Mouse (Mus musculus) G1E (cell line): ENCODE results near the gene Rtn4rl2. TPM values are rescaled to one million over a fixed set of nuclear protein-coding genes. Genes with fewer than 3 reads are reported as not detected.

ENCODE experiments used
- ATAC-seq: 2 replicates; pipeline ENCODE4 v1.8.0; 2016; ENCODE audit warnings: mild to moderate bottlenecking; ENCODE audit not compliant: insufficient number of reproducible peaks, poor library complexity, low FRiP score, severe bottlenecking; ENCODE audit errors: extremely low read depth
- DNase-seq: peaks from one replicate; pipeline ENCODE4 v3.0.0; 2012; ENCODE audit warnings: low spot score
- H3K27me3 ChIP-seq: 2 replicates; pipeline ENCODE4 v1.6.1; 2012; ENCODE audit warnings: mild to moderate bottlenecking, low read length, inconsistent platforms; ENCODE audit not compliant: insufficient read depth
- H3K36me3 ChIP-seq: replicated peaks from 2 replicates; pipeline ENCODE3; 2012; ENCODE audit warnings: mild to moderate bottlenecking, inconsistent platforms
- H3K4me1 ChIP-seq: 2 replicates; pipeline ENCODE4 v1.6.1; 2012; ENCODE audit warnings: low read depth, low read length, inconsistent platforms, mixed read lengths; ENCODE audit not compliant: insufficient read depth
- H3K4me3 ChIP-seq: 2 replicates; pipeline ENCODE4 v1.5.1; 2012; ENCODE audit warnings: low read depth, mild to moderate bottlenecking, inconsistent platforms, low read length, moderate library complexity, mixed read lengths
- H3K9me3 ChIP-seq: replicated peaks from 2 replicates; pipeline ENCODE4 v1.6.1; 2012; ENCODE audit warnings: inconsistent platforms
- CTCF ChIP-seq: IDR thresholded peaks from 2 replicates; pipeline ENCODE4 v1.5.1; 2012; ENCODE audit warnings: low read depth, low read length, inconsistent platforms, mixed read lengths
- GATA1 ChIP-seq: IDR thresholded peaks from 2 replicates; pipeline ENCODE4 v1.6.1; 2012; ENCODE audit warnings: borderline replicate concordance, low read length, inconsistent platforms, mixed read lengths
- GATA2 ChIP-seq: IDR thresholded peaks from 2 replicates; pipeline ENCODE4 v1.6.1; 2012; ENCODE audit warnings: low read depth, low read length, inconsistent platforms, borderline replicate concordance
- POLR2AphosphoS5 ChIP-seq: IDR thresholded peaks from 2 replicates; pipeline ENCODE4 v1.6.1; 2012; ENCODE audit warnings: low read depth, low read length, inconsistent platforms; ENCODE audit not compliant: insufficient replicate concordance
- TAL1 ChIP-seq: conservative IDR thresholded peaks from 2 replicates; pipeline ENCODE4 v1.6.1; 2012; ENCODE audit warnings: low read depth, low read length, inconsistent platforms, mixed read lengths
- polyA plus RNA-seq: library from polyadenylated mRNA; stranded (reverse); fragments of >175 nt; gene quantifications from 2 replicates; pipeline ENCODE4 v1.2.3, GENCODE M21; 2012
- total RNA-seq, 2 experiments: library from RNA; stranded (forward) in 1 of 2; stranded (reverse) in 1 of 2; fragments of 200-1000 nt in 1 of 2; fragments of >200 nt in 1 of 2; fragmentation: Nextera tagmentation in 1 of 2; gene quantifications; 2 replicates each; pipeline ENCODE4 v1.2.3; 2014 to 2017

Gene Rtn4rl2
- total and polyA plus RNA-seq, 3 experiments: not detected

DNA sequence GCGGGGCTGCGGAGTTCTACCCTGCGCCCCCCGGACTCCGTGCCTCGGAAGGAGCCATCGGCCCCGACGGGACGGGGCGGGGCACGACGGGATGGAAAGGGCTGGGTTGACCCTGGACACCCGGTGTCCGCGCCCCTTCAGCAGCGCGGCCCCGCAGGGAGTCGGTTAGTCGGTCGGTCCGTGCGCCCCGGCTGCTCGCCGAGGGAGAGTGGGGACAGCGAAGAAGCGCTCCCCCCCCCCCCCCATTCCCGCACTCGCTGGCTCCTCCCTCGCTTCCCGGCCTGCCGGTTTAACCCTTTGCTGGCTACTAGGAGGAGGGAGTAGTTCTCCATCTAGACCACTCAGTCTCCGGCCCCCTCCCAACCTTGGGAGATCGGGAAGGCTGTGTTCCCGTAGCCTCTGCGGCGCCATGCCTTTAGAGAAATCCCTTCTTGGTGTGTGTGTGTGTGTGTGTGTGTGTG lies 341 bp upstream of the Rtn4rl2 start:
- Histone ChIP-seq H3K9me3 (peaks cover 3% of the 10 kb centered on the region; the same call in 1 of the 2 replicates), H3K27me3 (peaks cover 52% of the 10 kb centered on the region), H3K4me3 (no peak overlapping the region; the same call in 1 of the 2 replicates), H3K36me3 (no peaks in the 10 kb centered on the region), H3K4me1 (peaks cover 14% of the 10 kb centered on the region)
- TF ChIP-seq CTCF (no peak), GATA1 (no peak), TAL1 (no peak), POLR2AphosphoS5 (no peak), GATA2 (no peak)
- ATAC-seq (no peak), DNase-seq (no peak)

DNA sequence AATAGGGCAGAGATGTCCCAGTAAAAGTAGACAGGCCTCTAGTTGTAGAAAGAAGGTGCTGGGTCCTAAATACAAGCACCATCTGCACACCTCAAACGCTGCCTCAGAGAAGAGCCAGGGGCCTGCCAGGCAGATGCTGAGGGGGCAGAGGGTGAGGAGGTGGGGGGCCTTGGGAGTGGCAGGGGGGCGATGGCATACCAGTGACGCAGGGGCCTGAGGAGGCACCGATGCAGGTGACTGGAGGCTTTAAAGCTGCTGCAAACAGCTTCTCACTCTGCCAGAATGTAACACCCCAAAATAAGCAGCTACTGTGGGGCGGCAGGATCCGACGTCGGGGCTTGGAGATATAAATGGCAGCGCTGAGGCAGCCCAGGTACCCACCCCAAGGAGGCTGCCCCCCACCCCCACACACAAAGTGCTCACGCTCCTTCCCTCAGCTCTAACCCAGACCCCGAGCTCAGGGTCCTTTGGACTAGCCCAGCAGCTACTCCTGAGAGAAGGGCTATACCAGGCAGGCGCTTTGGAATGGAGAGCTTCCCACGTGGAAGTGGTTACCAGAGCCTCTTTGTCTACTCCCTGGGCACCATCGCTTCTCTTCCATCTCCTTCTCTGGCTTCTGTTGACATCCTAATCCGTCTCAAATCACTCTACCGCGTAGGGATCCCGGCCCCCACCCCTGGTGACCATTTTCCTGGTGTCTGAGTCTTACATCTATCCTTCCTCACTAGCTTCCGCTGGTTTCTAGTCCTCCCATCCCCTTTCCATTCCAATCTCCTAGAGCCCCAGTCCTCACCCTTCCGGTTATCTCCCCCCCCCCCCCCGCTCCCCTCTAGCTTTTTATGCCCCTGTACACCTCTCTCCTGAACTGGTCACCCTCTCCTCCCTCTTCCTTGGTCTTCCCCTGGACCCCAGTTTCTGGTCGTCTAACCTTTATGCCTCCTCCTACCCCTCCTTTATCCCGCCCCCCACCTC lies 1.1 kb downstream of the Rtn4rl2 start:
- peaks cover 3% of the 10 kb centered on the region; the same call in 1 of the 2 replicates for H3K9me3 ChIP-seq
- TF ChIP-seq POLR2AphosphoS5 (no peak), GATA1 (no peak), TAL1 (no peak), GATA2 (no peak), CTCF (no peak)
- ATAC-seq: no peak
- DNase-seq: no peak
- peaks cover 49% of the 10 kb centered on the region for H3K27me3 ChIP-seq
- no peak overlapping the region for H3K4me3 ChIP-seq
- H3K36me3 ChIP-seq: no peaks in the 10 kb centered on the region
- H3K4me1 ChIP-seq: peaks cover 14% of the 10 kb centered on the region

DNA sequence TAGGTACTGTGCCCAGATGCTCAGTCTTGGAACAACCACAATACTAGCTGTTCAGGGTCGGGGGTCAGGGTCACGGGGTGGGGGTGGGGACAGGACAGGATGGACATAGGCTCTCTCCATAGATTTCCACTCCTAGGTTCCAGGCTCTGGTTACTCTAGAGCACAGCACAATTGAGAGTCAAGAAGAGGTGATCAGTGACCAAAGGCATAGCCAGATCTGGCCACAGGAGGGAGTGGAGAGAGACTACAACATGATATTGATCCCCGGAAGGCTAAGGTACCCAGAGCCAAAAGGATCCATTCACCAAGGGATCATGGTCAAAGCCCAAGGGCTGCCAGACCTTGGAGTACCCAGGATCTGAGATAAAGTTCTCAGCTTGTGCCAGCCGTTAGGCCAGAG lies 1.9 kb downstream of the Rtn4rl2 start:
- peaks cover 3% of the 10 kb centered on the region; the same call in 1 of the 2 replicates for H3K9me3 ChIP-seq
- peaks cover 55% of the 10 kb centered on the region for H3K27me3 ChIP-seq
- H3K36me3 ChIP-seq: no peaks in the 10 kb centered on the region
- ATAC-seq: 0 out of 2 replicates have a peak, but pooled peaks have one; percentile 19
- peaks cover 13% of the 10 kb centered on the region for H3K4me1 ChIP-seq
- no peak overlapping the region for H3K4me3 ChIP-seq
- no peak for DNase-seq
- no peak for TF ChIP-seq CTCF
- TF ChIP-seq POLR2AphosphoS5: no peak
- TF ChIP-seq TAL1: no peak
- no peak for TF ChIP-seq GATA1
- no peak for TF ChIP-seq GATA2

DNA sequence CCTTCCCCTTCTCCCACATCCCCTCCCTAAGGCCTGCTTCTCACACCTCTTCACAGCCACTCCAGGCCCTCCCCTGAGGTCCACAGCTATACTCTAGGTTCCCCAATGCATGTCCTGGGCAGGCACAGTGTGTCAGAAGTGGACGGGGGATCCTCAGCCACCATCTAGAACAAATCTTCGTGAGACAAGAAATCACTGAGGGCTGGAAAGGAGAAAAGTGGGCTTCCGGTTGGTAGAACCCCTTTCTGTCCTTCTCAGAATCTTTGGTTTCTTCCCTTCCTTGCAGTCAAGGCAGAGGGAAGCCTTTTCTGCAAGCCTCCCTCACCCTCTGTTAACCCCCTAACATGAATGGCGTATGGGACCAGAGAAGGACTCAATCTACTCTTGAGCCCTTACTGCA lies 2.6 kb downstream of the Rtn4rl2 start:
- H3K4me1 ChIP-seq: peaks cover 8% of the 10 kb centered on the region
- ATAC-seq (no peak), DNase-seq (no peak)
- peaks cover 3% of the 10 kb centered on the region; the same call in 1 of the 2 replicates for H3K9me3 ChIP-seq
- H3K27me3 ChIP-seq: peaks cover 49% of the 10 kb centered on the region
- no peak for TF ChIP-seq GATA2
- no peak for TF ChIP-seq CTCF
- TF ChIP-seq POLR2AphosphoS5: no peak
- TF ChIP-seq TAL1: no peak
- TF ChIP-seq GATA1: no peak
- no peak overlapping the region for H3K4me3 ChIP-seq
- no peaks in the 10 kb centered on the region for H3K36me3 ChIP-seq

GRCm38 (mm10) chr2:84883530-84883929 lies 3.0 kb downstream of the Rtn4rl2 start:
- peaks cover 8% of the 10 kb centered on the region for H3K4me1 ChIP-seq
- DNase-seq (no peak), ATAC-seq (no peak)
- no peak for TF ChIP-seq POLR2AphosphoS5
- peaks cover 3% of the 10 kb centered on the region; the same call in 1 of the 2 replicates for H3K9me3 ChIP-seq
- H3K27me3 ChIP-seq: peaks cover 50% of the 10 kb centered on the region
- H3K36me3 ChIP-seq: no peaks in the 10 kb centered on the region
- H3K4me3 ChIP-seq: no peak overlapping the region

GRCm38 (mm10) chr2:84883084-84883483 lies 3.4 kb downstream of the Rtn4rl2 start:
- Histone ChIP-seq H3K27me3 (peaks cover 49% of the 10 kb centered on the region), H3K9me3 (peaks cover 3% of the 10 kb centered on the region; the same call in 1 of the 2 replicates), H3K4me3 (no peak overlapping the region), H3K36me3 (no peaks in the 10 kb centered on the region), H3K4me1 (peaks cover 8% of the 10 kb centered on the region)
- ATAC-seq: no peak
- DNase-seq: no peak
- TF ChIP-seq GATA2 (no peak), POLR2AphosphoS5 (no peak), CTCF (no peak), TAL1 (no peak), GATA1 (no peak)
